Mouse (Mus musculus): Measurements from ENCODE around the gene Lmntd2. TPM values are rescaled to one million over a fixed set of nuclear protein-coding genes. Genes with fewer than 3 reads are reported as not detected.

Gene Lmntd2
- total RNA-seq, 1 experiment from 2014 or later: 0.39 TPM

- peak; percentile 45 for DNase-seq
Observed at GRCm38 (mm10) chr7:141215880-141216733, 2.2 kb upstream of the Lmntd2 start.

GRCm38 (mm10) chr7:141215101-141215879 is 1.4 kb upstream of the Lmntd2 start, which contains the start of gene Rassf7:
TSS of gene Rassf7 (plus strand) at chr7:141215860.
- DNase-seq: peak; percentile 93

- DNase-seq: no peak
Observed at GRCm38 (mm10) chr7:141214310-141214709, 430 bp upstream of the Lmntd2 start.

- DNase-seq: no peak
Observed at GRCm38 (mm10) chr7:141213133-141213532, 747 bp downstream of the Lmntd2 start.

- DNase-seq: no peak
Observed at GRCm38 (mm10) chr7:141210606-141211131, 3.2 kb downstream of the Lmntd2 start.

GRCm38 (mm10) chr7:141210137-141210536 is 3.7 kb downstream of the Lmntd2 start:
- DNase-seq: no peak

GRCm38 (mm10) chr7:141209526-141209925 is 4.4 kb downstream of the Lmntd2 start:
- DNase-seq: no peak

- no peak for DNase-seq
Observed at GRCm38 (mm10) chr7:141206182-141206937, 7.5 kb downstream of the Lmntd2 start.

- DNase-seq: no peak
Observed at GRCm38 (mm10) chr7:141205504-141205903, 8.4 kb downstream of the Lmntd2 start.

GRCm38 (mm10) chr7:141204546-141204945 is 9.3 kb downstream of the Lmntd2 start:
- no peak for DNase-seq

GRCm38 (mm10) chr7:141198121-141198520 is 15.8 kb downstream of the Lmntd2 start:
- no peak for DNase-seq

GRCm38 (mm10) chr7:141196619-141197282 is 17.1 kb downstream of the Lmntd2 start:
- no peak for DNase-seq

- no peak for DNase-seq
Observed at GRCm38 (mm10) chr7:141195754-141196153, 18.1 kb downstream of the Lmntd2 start.

GRCm38 (mm10) chr7:141194830-141195229 is 19.1 kb downstream of the Lmntd2 start:
- DNase-seq: peak; percentile 91

GRCm38 (mm10) chr7:141194409-141194808 is 19.5 kb downstream of the Lmntd2 start:
- no peak for DNase-seq

- DNase-seq: peak; percentile 98
Observed at GRCm38 (mm10) chr7:141193948-141194347, 19.9 kb downstream of the Lmntd2 start, which contains the start of the genes Hras and Lrrc56. TSS of gene Hras (minus strand) at chr7:141194005. TSS of gene Lrrc56 (plus strand) at chr7:141194157.

- peak; percentile 64 for DNase-seq
Observed at GRCm38 (mm10) chr7:141193348-141193856, 20.5 kb downstream of the Lmntd2 start.

- DNase-seq: no peak
Observed at GRCm38 (mm10) chr7:141192776-141193347, 21.0 kb downstream of the Lmntd2 start.

GRCm38 (mm10) chr7:141191796-141192685 is 21.8 kb downstream of the Lmntd2 start:
- no peak for DNase-seq

- DNase-seq: no peak
Observed at GRCm38 (mm10) chr7:141191036-141191435, 22.8 kb downstream of the Lmntd2 start.
